Mouse (Mus musculus) embryonic facial prominence, embryonic 11.5 days (tissue): Measurements from ENCODE around the gene Lmo7. TPM values are rescaled to one million over a fixed set of nuclear protein-coding genes. Genes with fewer than 3 reads are reported as not detected.

Experiments used
- ATAC-seq: fragments of 200-750 bp; cut with Nextera tagmentation; replicated peaks from 2 replicates; pipeline ENCODE4 v1.8.0; 2017; ENCODE audit warnings: low read depth; ENCODE audit not compliant: insufficient number of reproducible peaks, low FRiP score, low TSS enrichment
- DNase-seq: peaks from one replicate; pipeline ENCODE4 v3.0.0-alpha.2; 2015; ENCODE audit warnings: low spot score
- H3K27ac ChIP-seq: fragments of 300-500 bp; sonication (generic); replicated peaks from 2 replicates; pipeline ENCODE4 v1.5.1; 2014; ENCODE audit warnings: mild to moderate bottlenecking, low read depth, low read length, control low read depth
- H3K27me3 ChIP-seq: fragments of 300-500 bp; sonication (generic); 2 replicates; pipeline ENCODE4 v1.6.1; 2014; ENCODE audit warnings: mild to moderate bottlenecking, low read length, moderate library complexity, mixed read lengths; ENCODE audit not compliant: control insufficient read depth, insufficient read depth
- H3K36me3 ChIP-seq: fragments of 300-500 bp; sonication (generic); replicated peaks from 2 replicates; pipeline ENCODE4 v1.6.1; 2014; ENCODE audit warnings: low read depth, mild to moderate bottlenecking, low read length, moderate library complexity, mixed read lengths; ENCODE audit not compliant: control insufficient read depth, insufficient read depth
- H3K4me1 ChIP-seq: fragments of 300-500 bp; sonication (generic); 2 replicates; pipeline ENCODE4 v1.6.1; 2014; ENCODE audit warnings: low read length, mixed read lengths; ENCODE audit not compliant: control insufficient read depth, insufficient read depth
- H3K4me2 ChIP-seq: fragments of 300-500 bp; sonication (generic); 2 replicates; pipeline ENCODE4 v1.6.1; 2014; ENCODE audit warnings: low read depth, mild to moderate bottlenecking, control low read depth, low read length, moderate library complexity
- H3K4me3 ChIP-seq: fragments of 300-500 bp; sonication (generic); 2 replicates; pipeline ENCODE4 v1.5.1; 2014; ENCODE audit warnings: low read depth, low read length, control low read depth
- H3K9ac ChIP-seq: fragments of 300-500 bp; sonication (generic); replicated peaks from 2 replicates; pipeline ENCODE4 v1.6.1; 2014; ENCODE audit warnings: mild to moderate bottlenecking, control low read depth, low read length
- H3K9me3 ChIP-seq: fragments of 300-500 bp; sonication (generic); replicated peaks from 2 replicates; pipeline ENCODE4 v1.6.1; 2016; ENCODE audit warnings: mild to moderate bottlenecking, low read length, inconsistent platforms, mixed read lengths; ENCODE audit not compliant: control insufficient read depth
- WGBS: fragments of 180-500 bp; shearing (Covaris S2); extraction: QIAGEN DNeasy Blood & Tissue Kit; methylation state at CpG from one replicate; pipeline ENCODE4 v1.1.7; 2014; 5-methylcytosine and 5-hydroxymethylcytosine counted together
- polyA plus RNA-seq: library from polyadenylated mRNA; unstranded; fragments of >200 nt; fragmentation: Nextera tagmentation; extraction: Ambion mirVana; gene quantifications from 2 replicates; pipeline ENCODE4 v1.2.1, GENCODE M21; 2014

Lmo7 gene
- polyA plus RNA-seq, 1 experiment from 2014 or later, result 6.7 TPM

GRCm38 (mm10) chr14:101915867-101916266, 186.1 kb downstream of the Lmo7 start:
- Histone ChIP-seq H3K27ac (no peak overlapping the region), H3K4me2 (no peak overlapping the region), H3K36me3 (no peaks in the 10 kb centered on the region), H3K27me3 (no peaks in the 10 kb centered on the region), H3K4me3 (no peak overlapping the region), H3K9me3 (no peaks in the 10 kb centered on the region), H3K4me1 (no peaks in the 10 kb centered on the region), H3K9ac (no peak overlapping the region)
- WGBS, result 79% methylated on average over 8 of the region's 8 CpGs
- ATAC-seq, result no peak
- DNase-seq, result no peak

GRCm38 (mm10) chr14:101918471-101918870, 188.7 kb downstream of the Lmo7 start:
- DNase-seq (no peak), ATAC-seq (no peak)
- no peak overlapping the region for H3K4me2 ChIP-seq
- H3K27me3 ChIP-seq, result no peaks in the 10 kb centered on the region
- H3K4me1 ChIP-seq, result no peaks in the 10 kb centered on the region
- no peaks in the 10 kb centered on the region for H3K36me3 ChIP-seq
- no peaks in the 10 kb centered on the region for H3K9me3 ChIP-seq
- WGBS, result 92% methylated on average over 5 of the region's 5 CpGs
- no peak overlapping the region for H3K4me3 ChIP-seq
- H3K9ac ChIP-seq, result no peak overlapping the region
- H3K27ac ChIP-seq, result no peak overlapping the region

GRCm38 (mm10) chr14:101927646-101928244, 198.0 kb downstream of the Lmo7 start:
- ATAC-seq, result no peak
- H3K27ac ChIP-seq, result no peak overlapping the region
- 83% methylated on average over 12 of the region's 12 CpGs for WGBS

GRCm38 (mm10) chr14:101930576-101931447, 201.1 kb downstream of the Lmo7 start:
- no peak overlapping the region for H3K4me3 ChIP-seq
- no peak for ATAC-seq
- H3K36me3 ChIP-seq, result no peaks in the 10 kb centered on the region
- H3K9me3 ChIP-seq, result no peaks in the 10 kb centered on the region
- H3K4me1 ChIP-seq, result no peaks in the 10 kb centered on the region
- no peak overlapping the region for H3K27ac ChIP-seq
- WGBS, result 94% methylated on average over 25 of the region's 25 CpGs
- H3K4me2 ChIP-seq, result no peak overlapping the region
- no peaks in the 10 kb centered on the region for H3K27me3 ChIP-seq
- DNase-seq, result no peak
- no peak overlapping the region for H3K9ac ChIP-seq

More at GRCm38 (mm10) chr14:101927646-101928244, 198.0 kb downstream of the Lmo7 start:
- Histone ChIP-seq H3K4me2 (no peak overlapping the region), H3K4me1 (no peaks in the 10 kb centered on the region), H3K36me3 (no peaks in the 10 kb centered on the region), H3K9ac (no peak overlapping the region), H3K9me3 (no peaks in the 10 kb centered on the region), H3K27me3 (no peaks in the 10 kb centered on the region), H3K4me3 (no peak overlapping the region)
- no peak for DNase-seq

- no peak overlapping the region for H3K27ac ChIP-seq
- no peaks in the 10 kb centered on the region for H3K4me1 ChIP-seq
- H3K4me3 ChIP-seq, result no peak overlapping the region
- no peaks in the 10 kb centered on the region for H3K36me3 ChIP-seq
- H3K9me3 ChIP-seq, result no peaks in the 10 kb centered on the region
- ATAC-seq, result no peak
- WGBS, result 95% methylated on average over 4 of the region's 4 CpGs
- no peak overlapping the region for H3K4me2 ChIP-seq
- H3K27me3 ChIP-seq, result no peaks in the 10 kb centered on the region
- no peak for DNase-seq
- H3K9ac ChIP-seq, result no peak overlapping the region
Observed at GRCm38 (mm10) chr14:101931448-101931750, 201.6 kb downstream of the Lmo7 start.

GRCm38 (mm10) chr14:101933551-101933950, 203.8 kb downstream of the Lmo7 start:
- WGBS, result 85% methylated on average over 9 of the region's 9 CpGs
- no peak for DNase-seq
- H3K9ac ChIP-seq, result no peak overlapping the region

GRCm38 (mm10) chr14:101942971-101943370, 213.2 kb downstream of the Lmo7 start:
- Histone ChIP-seq H3K4me3 (no peak overlapping the region), H3K4me2 (no peak overlapping the region)
- ATAC-seq, result no peak

More at GRCm38 (mm10) chr14:101933551-101933950, 203.8 kb downstream of the Lmo7 start:
- no peak for ATAC-seq
- Histone ChIP-seq H3K9me3 (no peaks in the 10 kb centered on the region), H3K4me3 (no peak overlapping the region), H3K27me3 (no peaks in the 10 kb centered on the region), H3K36me3 (no peaks in the 10 kb centered on the region), H3K4me1 (no peaks in the 10 kb centered on the region), H3K27ac (no peak overlapping the region), H3K4me2 (no peak overlapping the region)

More at GRCm38 (mm10) chr14:101942971-101943370, 213.2 kb downstream of the Lmo7 start:
- 10% methylated on average over 4 of the region's 4 CpGs for WGBS
- H3K9ac ChIP-seq, result peak overlapping the region; percentile 37; the same call in 1 of the 2 replicates
- no peaks in the 10 kb centered on the region for H3K9me3 ChIP-seq
- no peaks in the 10 kb centered on the region for H3K27me3 ChIP-seq
- no peak overlapping the region for H3K27ac ChIP-seq
- no peaks in the 10 kb centered on the region for H3K36me3 ChIP-seq
- DNase-seq, result peak; percentile 86
- H3K4me1 ChIP-seq, result no peaks in the 10 kb centered on the region
